Mouse (Mus musculus): ENCODE data around the gene Elp4.

Gene Elp4

DNA sequence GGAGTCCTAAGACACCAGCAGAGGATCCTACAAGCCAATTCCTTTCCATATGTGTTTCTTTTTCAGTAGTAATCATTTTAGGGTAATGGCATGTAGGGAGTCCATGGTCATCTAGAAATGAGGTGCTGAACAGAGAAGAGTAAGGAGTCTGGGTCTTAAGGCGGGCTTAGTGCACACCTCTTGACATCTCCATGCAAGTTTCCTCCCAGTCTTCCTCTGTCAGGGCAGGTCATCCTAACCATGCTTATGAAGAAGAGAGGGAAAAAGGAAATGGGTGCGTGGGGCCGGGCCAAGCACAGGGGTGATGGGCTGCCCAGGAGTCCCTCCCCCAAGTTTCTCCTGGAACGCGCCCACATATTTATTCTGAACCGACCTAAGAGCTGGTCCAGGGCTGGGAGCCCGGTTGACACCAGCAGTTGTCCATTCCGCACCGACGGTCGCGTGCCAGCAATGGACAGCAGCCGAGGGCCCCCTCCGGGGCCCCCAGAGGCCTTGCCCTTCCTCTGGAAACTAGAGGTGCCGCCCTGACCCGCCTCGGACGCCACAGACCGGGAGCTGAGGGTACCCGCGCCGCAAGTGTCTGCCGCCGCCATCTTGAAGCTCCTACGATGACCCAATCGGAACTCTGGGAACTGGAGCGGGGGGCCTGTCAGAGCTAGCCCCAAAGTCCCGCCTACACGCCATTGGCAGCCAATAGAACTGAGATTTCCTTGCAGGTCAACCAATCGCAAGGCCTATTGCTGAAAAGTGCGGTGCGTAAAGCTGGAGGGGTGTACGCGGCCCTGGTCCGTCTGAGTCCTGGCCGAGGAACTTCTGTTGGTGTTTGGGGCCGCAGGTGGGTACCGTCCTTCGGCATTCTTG, at the start of gene Elp4, which contains the start of gene Immp1l:
Elp4 (minus strand) TSS at position 669 of the 861 bp plus-strand sequence.
Immp1l (plus strand) TSS at position 743 of the 861 bp plus-strand sequence.
- DNase-seq: peak; percentile 97 to 98

DNA sequence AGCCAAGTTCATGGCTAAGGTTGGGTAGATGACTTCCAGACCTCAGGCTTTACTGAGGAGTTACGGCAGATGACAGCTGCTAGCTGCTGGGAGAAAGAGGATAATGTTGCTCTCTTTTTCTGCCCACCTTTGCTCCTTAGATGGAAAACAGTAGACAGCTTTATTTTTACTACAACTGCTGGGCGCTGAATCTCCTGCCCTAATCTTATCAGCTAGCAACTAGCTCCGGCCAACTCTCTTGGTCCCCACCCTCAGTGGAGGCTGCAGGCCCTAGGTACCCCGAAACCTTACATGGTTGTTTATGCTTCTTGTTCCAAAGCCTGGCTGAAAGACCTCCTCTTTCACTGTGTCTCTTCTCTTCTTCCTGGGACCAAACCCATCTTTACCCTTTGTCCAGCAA, 49.5 kb upstream of the Elp4 start:
- no peak for DNase-seq

DNA sequence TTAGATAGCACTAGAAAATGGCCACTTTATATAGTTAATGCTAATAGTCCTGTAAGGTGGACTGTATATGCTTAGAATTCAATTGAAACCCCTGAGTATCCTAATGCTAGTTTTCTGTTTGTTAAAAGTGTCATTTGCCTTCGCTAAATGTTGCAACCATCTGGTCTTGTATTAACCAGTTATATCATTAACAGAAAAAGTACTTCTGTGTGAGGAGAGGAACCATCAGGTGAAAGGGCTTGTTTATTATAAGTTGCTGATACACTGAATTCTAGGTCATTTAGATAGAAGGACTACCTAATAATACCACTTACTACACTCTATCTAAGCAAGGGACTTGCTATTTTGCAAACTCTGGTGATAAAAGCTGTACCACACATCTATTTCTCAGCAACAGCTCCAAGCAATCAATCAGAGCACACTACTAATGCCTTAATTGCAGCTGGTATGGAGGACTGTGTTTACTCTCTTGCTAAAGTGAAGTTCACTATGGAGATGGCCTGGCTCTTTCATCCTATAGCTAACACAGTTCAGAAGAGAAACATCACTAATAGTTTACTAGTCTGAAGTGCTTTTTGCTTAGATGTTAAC, 47.1 kb upstream of the Elp4 start:
- DNase-seq: no peak

DNA sequence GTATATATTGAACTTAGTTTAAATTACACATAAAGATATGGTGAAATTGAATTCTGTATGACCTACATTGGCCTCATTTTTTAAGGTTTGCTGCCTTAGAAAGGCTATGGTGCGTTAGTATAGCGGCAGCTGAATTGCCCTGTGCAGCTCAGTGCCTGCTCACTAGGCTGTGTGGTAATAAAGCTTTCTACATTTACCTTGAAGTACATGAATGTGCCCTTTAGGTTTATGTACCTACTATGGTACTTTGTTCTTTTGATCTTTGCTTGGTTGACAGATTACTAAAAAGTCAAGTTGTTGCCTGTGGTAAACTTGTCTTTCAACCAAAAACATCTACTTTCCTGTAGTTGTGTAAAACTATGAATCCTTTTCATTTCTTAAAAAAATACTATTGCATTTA, 45.8 kb upstream of the Elp4 start:
- DNase-seq: no peak

DNA sequence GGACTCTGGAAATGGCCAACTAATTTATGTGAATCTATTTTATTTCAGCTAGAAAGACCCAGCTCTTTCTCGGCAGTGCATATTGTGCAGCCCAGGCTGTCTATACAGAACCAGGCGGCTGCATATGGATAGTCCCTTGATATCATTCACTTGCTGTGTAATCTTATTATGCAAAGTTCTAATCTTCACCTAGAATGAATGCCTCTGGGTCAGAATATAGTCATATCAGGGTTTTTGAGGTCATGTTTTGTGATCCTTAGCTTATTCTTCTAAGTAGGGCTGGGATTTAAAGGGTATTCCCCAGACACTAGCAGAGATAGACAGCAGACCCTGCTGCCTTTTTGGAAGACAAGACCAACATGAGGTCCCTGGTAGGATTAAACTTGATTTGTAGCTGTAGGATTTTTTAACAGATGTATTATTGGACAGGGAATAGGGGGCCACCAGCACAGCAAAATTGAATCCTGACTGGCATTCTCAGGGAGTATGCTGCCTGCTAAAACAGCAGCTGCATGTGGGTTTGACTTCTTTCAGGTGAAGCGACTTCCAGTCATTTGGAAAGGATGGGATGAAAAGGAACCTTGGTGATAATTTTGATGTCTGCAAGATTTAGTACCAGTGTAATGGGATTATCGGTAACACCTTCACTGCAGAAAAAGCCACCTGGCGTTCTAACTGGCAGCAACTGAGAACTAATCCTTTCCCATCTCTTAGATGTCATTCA, 13.4 kb upstream of the Elp4 start:
- DNase-seq: no peak

DNA sequence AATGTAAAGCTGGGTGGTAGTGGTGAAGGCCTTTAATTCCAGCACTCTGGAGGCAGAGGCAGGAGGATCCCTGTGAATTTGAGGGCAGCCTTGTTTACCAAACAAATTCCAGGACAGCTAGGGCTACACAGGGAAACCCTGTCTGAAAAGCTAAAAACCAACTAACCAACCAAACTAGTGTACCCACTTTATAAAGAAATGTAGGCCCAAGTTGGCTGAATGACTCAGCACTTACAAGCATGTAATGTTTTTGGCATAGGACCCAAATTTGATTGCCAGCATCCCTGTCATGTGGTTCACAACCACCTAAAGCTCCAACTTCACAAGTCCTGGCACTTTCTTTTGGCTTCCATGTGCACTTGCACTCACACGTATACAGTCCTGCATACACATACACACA, 12.3 kb upstream of the Elp4 start:
- DNase-seq: no peak

DNA sequence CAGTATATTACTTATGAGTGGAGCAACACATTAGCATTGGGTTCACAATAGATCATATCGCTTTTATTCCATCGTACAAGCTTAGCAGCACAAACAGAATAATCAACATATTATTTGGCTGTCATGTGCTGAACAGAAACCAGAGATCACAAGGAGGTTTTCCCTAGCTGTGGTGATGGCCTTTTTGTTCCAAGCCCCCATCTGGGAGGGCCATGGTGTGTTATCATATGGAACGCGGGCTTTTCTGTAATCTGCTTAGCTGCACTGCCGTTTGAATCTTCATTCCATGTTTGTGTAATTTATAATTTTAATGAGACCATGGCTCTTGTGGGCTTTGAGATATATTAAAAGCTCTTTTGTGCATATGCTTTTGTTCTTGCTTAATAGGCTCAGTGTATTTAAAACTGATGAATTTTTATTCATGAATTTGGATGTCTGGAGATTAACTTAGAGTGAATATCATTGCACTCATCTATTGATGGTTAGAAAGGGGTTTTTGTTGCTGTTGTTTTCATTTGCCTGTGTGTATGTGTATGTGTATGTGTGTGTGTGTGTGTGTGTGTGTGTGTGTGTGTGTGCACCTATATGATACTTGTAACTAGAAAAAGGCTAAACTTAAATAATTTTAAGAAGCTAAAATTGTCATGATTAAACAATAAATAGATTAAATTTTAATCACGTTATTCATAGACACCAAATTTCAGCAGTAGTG, 9.4 kb upstream of the Elp4 start:
- no peak for DNase-seq

DNA sequence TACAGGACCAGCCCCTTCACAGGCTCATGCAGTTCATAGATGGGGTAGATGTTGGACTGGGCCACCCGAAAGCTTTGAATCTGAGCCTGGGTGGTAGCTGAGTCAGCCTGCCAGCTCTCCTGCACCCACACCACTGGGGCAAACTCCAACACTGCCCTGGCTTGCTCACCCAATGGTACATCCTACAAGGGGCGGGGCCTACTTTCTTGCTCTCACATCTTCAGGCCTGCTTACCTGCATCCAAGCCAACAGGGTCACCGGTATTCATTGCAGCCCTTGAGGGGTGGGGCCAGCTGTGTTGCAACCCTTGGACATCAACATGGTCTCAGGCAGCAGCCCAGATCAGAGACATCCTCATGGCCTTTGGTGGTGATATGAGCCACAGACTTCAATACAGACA, 6.2 kb upstream of the Elp4 start:
- DNase-seq: peak; percentile 47 to 61

DNA sequence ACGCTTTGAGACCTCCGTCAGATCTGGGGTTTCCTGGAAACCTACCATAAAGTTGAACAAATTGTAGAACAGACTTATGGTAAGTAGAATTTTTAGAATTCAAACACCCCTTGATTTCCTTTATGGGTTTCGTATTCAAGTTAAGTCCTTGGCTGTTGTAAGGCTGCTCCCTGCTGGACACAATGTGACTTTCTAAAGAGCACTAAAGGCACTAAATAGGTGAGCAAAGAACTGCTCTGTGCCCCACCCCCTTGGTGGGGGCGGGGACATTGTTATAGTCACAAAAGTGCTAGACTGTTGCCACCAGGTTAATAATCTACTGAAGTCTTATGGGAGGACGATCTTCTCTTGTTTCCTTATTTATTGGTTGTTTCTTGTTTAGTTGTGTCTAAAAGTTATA, 4.0 kb upstream of the Elp4 start:
- peak; percentile 53 to 57 for DNase-seq

DNA sequence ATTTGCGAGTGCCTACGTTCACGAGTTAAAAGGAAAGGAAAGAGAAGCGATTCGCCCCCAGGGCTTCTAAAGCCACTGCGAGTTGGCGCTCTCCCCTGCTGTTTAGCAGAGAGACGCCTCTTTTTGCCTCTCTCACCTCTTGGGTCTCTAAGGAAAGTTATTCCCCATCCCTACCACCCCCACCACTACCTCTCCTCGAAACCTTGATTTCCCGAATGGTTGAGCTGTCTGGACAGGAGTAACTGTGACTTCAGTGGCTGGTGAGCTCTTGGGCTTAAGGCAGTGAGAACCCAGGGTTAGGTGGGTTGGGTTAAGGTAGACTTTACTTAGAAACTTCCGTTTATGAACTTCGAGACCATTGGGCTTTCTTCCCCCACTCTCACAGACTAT, 388 bp upstream of the Elp4 start:
- no peak for DNase-seq

DNA sequence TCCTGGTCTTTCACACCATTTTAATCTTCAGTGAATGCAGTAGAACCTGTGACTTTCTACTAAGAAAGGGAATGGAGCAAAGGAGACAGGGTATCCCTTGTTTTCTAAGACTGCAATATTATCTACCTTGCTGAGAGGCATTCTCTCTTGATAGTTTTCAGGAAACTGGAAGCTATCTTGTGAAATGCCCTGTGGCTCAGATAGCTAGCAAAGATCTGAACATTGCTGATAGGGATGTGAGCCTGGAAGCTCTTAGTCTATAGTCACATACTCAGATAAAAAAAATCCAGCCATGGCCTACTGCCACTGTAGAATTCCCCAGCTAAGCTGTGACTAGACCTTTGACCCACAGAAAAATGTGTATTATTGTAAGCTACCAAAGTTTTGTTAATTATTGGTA, 13.5 kb downstream of the Elp4 start:
- no peak for DNase-seq

DNA sequence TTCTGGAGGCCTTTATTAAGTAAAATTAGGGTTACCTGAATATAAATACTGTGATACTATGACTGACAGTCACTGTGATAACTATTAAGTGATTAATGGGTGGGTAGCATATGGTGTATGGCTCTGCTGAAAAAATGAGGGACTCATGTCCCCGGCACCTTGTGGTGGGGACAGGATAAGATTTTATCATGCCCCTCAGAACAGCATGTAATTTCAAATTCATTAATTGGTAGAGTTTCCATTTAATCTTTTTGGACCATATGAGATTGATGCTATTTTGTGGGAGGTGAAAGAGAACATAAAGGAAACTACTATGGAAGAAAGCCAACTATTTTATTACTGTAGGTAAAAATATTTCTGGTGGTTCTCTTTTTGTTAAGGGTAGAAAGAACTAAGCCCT, 31.0 kb downstream of the Elp4 start:
- DNase-seq: no peak

DNA sequence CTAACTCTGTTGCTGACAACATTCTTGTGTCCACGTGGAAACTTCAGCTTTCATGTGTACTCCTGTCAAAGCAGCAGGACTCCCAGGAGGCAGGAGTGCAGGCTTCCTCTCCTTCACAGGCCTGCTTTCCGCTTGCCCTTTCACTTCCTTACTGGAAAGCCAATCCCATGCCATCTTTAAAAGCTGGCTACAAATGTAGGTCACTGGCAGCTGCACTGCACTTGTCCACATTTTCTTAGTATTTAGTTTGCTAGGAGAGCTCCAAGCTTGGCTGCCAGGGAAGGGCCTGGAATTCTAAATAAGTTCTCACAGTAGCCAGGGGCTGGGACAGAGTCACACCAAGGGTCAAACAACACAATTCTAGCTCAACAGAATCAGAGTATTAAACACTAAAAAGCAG, 49.6 kb downstream of the Elp4 start:
- DNase-seq: peak in 1 of 2 experiments; percentile 41

DNA sequence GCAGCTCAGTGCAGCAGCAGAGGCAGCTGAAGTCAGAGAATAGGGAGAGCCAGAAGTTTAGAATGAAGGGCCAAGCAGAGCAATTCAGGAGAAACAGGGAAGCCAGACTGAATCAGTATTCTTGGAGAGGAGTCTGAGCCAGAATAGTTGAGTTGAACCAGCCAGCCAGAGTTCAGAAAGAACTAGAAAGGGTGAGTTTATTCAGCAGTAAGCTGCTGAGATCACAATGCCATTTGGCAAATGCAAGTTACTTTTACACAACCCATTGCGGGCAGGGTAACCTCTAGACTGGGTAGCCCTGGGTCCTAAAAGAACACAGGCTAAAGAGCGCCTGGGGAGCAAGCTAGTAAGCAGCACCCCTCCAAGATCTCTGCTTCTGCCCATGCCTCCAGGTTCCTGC, 51.4 kb downstream of the Elp4 start:
- DNase-seq: no peak

DNA sequence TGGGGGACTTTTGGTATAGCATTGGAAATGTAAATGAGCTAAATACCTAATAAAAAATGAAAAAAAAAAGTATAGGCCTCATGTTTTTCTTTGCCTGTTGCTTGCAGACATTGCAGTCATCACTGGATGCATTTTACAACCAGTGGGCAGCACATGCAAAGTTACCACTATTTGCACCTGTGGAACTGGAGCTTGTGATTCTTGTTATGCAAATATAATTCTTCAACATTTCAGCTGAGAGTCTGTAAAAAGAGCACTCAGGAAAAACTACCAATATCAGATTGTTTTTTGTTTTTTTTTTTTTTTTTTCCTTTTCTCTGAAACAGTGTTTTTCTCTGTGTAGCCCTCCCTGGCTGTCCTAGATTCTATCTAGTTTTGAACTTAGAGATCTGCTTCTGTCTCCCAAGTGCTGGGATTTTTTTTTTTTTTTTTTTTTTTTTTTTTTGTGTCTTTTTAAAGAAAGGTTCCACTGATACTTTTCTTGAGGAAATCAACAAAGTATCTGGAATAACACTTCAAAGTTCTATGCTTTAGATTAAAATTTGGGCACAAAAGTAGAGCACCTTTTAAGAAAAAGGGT, 52.6 kb downstream of the Elp4 start:
- DNase-seq: no peak

DNA sequence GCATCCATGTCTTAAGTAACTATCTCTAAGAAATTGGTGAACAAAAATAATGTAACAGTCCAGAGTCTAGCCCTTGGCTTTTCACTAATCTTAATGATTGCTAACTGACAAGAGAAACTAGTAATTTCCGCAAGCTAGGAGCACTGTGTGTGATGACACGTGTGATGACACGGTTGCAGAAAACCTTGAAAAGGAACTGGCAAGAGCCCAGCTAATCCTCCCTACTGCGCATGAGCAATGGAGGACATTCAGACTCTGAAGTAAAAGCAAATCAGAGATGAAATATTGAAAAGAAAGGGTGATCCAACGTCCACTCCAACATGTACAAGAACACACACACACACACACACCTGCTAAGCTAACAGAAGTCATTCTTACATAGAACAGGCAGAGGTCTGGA, 61.2 kb downstream of the Elp4 start:
- no peak for DNase-seq

DNA sequence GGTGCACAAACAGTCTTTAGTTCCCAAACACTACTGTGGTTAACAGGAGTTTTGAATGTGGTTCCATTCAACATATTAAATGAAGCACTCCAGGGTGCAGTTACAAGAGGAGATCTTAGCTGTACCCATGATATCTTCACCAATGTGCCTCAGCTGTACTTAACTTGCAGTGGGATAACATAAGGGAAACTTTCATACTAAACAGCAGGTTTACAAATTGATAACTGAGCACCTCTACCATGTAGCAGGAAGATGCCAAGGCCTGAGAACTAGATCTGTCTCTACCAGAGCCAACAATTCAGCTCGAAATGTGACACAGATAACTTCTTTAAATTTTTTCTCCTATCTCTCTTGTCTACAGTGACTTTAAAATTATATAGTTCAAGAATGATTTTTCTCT, 86.4 kb downstream of the Elp4 start:
- DNase-seq: no peak

DNA sequence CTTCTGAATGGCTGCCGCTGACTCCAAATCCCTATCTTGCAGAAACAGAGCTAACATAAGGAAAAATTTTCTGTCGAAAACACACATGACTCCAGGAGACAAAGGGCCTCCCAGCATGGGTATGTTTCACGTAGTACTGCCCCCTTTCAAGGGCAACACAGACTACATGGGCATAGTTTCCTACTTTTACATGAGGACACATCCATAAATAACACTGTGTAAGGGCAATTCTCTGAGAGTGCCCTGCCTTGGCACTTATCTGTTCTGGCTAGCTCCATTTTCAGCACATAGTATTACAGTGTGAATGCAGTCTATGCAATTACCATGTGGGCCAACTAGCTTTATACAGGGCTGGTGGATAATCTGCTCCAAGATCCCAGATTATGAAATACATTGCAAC, 89.2 kb downstream of the Elp4 start:
- DNase-seq: no peak

DNA sequence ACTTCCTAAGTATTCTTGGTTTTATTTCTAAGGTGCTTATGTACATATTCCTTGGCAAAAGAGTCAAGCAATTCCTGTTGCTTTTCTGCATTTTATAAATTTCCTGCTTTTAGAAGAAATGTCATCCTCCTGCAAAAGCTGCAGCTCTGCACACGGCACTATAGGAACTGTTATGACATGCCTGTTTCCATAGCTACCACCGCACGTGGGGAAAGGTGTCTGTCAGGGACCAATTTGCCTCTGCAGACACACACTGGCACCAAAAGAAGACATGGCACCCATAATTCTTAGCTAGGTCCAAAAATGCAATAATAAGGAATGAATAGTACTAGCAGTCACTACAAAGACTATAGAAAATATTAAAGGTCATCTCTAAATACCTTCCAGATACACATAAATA, 91.3 kb downstream of the Elp4 start:
- DNase-seq: no peak

DNA sequence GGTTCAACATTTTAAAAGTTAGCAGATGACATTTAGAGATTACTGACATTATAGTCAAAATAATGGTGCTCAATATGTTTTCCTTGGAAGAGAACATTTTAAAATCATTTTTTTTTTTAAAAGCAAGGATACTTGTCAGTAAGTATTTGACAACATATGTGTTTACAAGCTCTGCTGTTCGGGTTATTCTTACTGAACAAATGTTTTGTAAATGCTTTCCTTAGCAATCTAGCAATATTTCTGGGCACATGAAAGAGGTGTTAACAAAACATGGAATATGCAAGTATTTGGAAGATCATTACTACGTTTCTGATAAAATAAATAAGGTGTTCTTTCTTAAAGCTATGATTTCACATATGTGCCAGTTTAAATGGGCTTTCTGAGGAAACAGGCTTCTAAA, 94.1 kb downstream of the Elp4 start:
- DNase-seq: no peak

DNA sequence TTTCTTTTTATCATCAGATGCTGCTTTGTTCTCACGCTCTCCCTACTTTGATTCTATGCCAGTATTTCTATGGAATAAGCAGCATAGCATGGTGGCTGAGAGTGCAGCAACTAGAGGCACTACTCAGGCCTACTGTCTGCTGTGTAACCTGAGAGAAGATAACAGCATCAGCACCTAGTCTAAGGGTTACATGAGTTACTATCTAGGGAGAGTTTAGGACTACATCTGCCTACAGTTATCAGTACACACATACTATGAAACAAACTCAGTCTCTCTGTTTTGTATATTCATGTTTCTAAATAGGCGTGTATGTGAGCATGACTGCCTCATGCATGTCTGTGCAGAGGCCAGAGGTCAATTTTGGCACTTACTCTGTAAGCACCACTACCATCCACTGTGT, 97.8 kb downstream of the Elp4 start:
- no peak for DNase-seq

DNA sequence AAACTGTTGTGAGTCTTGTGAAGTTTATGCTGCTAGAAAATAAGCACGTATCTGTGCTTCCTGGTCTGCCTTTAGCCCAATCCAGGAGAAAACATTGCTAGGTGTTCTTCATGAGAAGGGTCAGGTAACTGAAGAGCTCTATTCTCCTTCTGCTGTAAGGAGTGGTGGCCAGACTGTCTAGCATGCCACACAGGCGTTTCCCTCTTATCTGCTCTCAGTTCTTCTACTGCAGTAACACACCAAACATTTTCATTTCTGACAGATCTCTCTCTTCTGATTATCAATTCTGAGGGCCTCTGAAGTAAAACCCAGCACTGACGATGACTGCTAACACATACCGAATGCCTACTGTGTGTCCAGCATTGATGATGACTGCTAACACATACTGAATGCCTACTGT, 98.3 kb downstream of the Elp4 start:
- DNase-seq: no peak

DNA sequence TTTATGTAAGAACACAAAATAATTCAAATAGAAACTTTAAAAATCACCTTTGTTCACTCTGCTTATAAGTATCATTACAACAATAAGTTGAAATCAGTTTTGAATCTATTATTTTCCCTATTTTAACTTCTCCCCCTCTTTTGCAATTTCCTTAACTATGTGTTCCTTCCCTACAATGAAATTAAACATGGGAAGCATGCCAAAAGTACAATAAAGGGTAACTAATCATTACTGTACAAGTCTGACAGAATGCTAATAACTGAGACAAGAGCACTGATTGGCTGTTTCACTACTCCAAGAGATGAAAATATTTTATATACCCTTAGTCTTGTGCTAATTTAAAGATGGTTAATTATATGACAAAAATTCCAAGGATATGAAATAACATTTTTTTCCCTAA, 99.2 kb downstream of the Elp4 start:
- DNase-seq: no peak
